8 mouse cellular contexts compared by ENCODE assay signal in genomic region chr2:30807648-30808295, GRCm38 (mm10). TPM values are rescaled to one million over a fixed set of nuclear protein-coding genes. Genes with fewer than 3 reads are reported as not detected.
DNase-seq lines count a peak whose midpoint lies in the region; ATAC-seq lines count a peak whose summit lies in the region.

Gene Ntmt1 (plus strand): TSS chr2:30807826.

- H3K9ac ChIP-seq in hindbrain, embryonic 11.5 days (ENCODE audit: low read depth, low read length) = peak within 1 kb of the TSS; percentile 91

- DNase-seq in Muller cell, postnatal 12 days (ENCODE audit: inconsistent ontology term) = peak; percentile 100
- DNase-seq in cerebellum, adult 9-11 months = peak; percentile 99
- DNase-seq in frontal cortex, adult 2 months (ENCODE audit: extremely low spot score in 1 of 2, low spot score in 1 of 2) = peak; percentile 99
- peak; percentile 99 for DNase-seq in hindbrain, embryonic 11.5 days (ENCODE audit: low spot score)
- peak; percentile 98 to 99 for DNase-seq in layer of hippocampus, postnatal 10 days (ENCODE audit: low spot score in 2 of 2)
- DNase-seq in lung, postnatal 10 days = peak; percentile 100
- peak; percentile 100 for DNase-seq in ovary, postnatal 36 days (ENCODE audit: low spot score)
- peak; percentile 98 for DNase-seq in thymus, postnatal 25 days

- peak within 1 kb of the TSS; percentile 85 for H3K27ac ChIP-seq in hindbrain, embryonic 11.5 days (ENCODE audit: low read depth, low read length)

- 0% methylated on average over 41 of the region's 44 CpGs for WGBS in hindbrain, embryonic 11.5 days

- no peaks in the 10 kb centered on the region for H3K9me3 ChIP-seq in hindbrain, embryonic 11.5 days (ENCODE audit: control insufficient read depth, low read length)

- 0 out of 2 replicates have a peak, but pooled peaks cover 3% of the 10 kb centered on the region for H3K27me3 ChIP-seq in hindbrain, embryonic 11.5 days (ENCODE audit: control insufficient read depth, insufficient read depth, low read length)

- no peaks in the 10 kb centered on the region for H3K36me3 ChIP-seq in hindbrain, embryonic 11.5 days (ENCODE audit: control insufficient read depth, insufficient read depth, low read length)

- H3K4me3 ChIP-seq in hindbrain, embryonic 11.5 days (ENCODE audit: low read depth, low read length) = peak within 1 kb of the TSS; percentile 85

- peak; percentile 98 for ATAC-seq in hindbrain, embryonic 11.5 days (ENCODE audit: low FRiP score)

- peak within 1 kb of the TSS; percentile 94 for H3K4me2 ChIP-seq in hindbrain, embryonic 11.5 days (replicated peaks; ENCODE audit: low read depth, low read length)

- H3K4me1 ChIP-seq in hindbrain, embryonic 11.5 days (replicated peaks; ENCODE audit: control insufficient read depth, insufficient read depth, low read length) = peaks cover 4% of the 10 kb centered on the region

RNA-seq across cellular contexts. Expression of gene Ntmt1, which starts in this region (rescaled TPM):
- 40.5 and 48.8 TPM in 2 replicates for polyA plus RNA-seq in frontal cortex, adult 2 months (2012; rRNA removed)
- polyA plus RNA-seq in hindbrain, embryonic 11.5 days (2014; fragmentation: Nextera tagmentation; extraction: Ambion mirVana) = 108 and 110 TPM in 2 replicates
- 10 to 100 TPM; 44.9 to 57.7 TPM for total RNA-seq in layer of hippocampus, postnatal 10 days (2021)

Comparison
In these comparisons a context has a peak if more than half of its experiments do, and no peak if none do; other contexts are left out.
1. Peak in every context shown above with its lines: DNase-seq, ATAC-seq, H3K4me3 ChIP-seq and H3K27ac ChIP-seq.